Mouse (Mus musculus) CH12.LX (cell line): Measurements from ENCODE around the gene Pqlc2. TPM values are rescaled to one million over a fixed set of nuclear protein-coding genes. Genes with fewer than 3 reads are reported as not detected.

ENCODE experiments used
- DNase-seq: peaks from one replicate; pipeline ENCODE4 v3.0.0-alpha.2; 2013; ENCODE audit errors: extremely low read depth
- H3K27ac ChIP-seq: 2 replicates; pipeline ENCODE4 v1.5.1; 2012; ENCODE audit warnings: low read depth, mild to moderate bottlenecking, control low read depth, moderate library complexity; ENCODE audit not compliant: insufficient read depth
- H3K27me3 ChIP-seq: replicated peaks from 2 replicates; pipeline ENCODE3; 2012; ENCODE audit warnings: inconsistent platforms
- H3K36me3 ChIP-seq, 2 experiments: replicated peaks in 1 of 2; 2 replicates each; pipeline versions ENCODE3 to v1.6.1; 2012; ENCODE audit warnings: inconsistent platforms in 1 of 2, low read length in 1 of 2, mild to moderate bottlenecking in 1 of 2, mixed read lengths in 1 of 2, moderate library complexity in 1 of 2; ENCODE audit not compliant: control insufficient read depth in 1 of 2, insufficient read depth in 1 of 2
- H3K4me1 ChIP-seq, 2 experiments: 2 replicates each; pipeline ENCODE4 v1.6.1; 2012; ENCODE audit warnings: inconsistent platforms in 1 of 2, moderate library complexity in 1 of 2; ENCODE audit not compliant: insufficient read depth in 2 of 2, control insufficient read depth in 1 of 2
- H3K4me2 ChIP-seq: 2 replicates; pipeline ENCODE4 v1.6.1; 2012; ENCODE audit warnings: low read depth, mild to moderate bottlenecking, control low read depth; ENCODE audit not compliant: poor library complexity, insufficient read depth, severe bottlenecking
- H3K4me3 ChIP-seq, 3 experiments: fragments of 150-350 bp in 1 of 3; sonication (generic) in 1 of 3; replicated peaks in 1 of 3; 2 replicates each; pipeline versions ENCODE3 to v1.5.1; 2011 to 2012; ENCODE audit warnings: low read depth in 2 of 3, low read length in 2 of 3, mild to moderate bottlenecking in 2 of 3, moderate library complexity in 2 of 3, control low read depth in 1 of 3, improper control_type of control experiment in 1 of 3, inconsistent platforms in 1 of 3, mixed read lengths in 1 of 3; ENCODE audit not compliant: poor library complexity in 1 of 3
- H3K79me2 ChIP-seq: replicated peaks from 2 replicates; pipeline ENCODE4 v1.6.1; 2012; ENCODE audit warnings: mild to moderate bottlenecking, moderate library complexity; ENCODE audit not compliant: control insufficient read depth, poor library complexity, insufficient read depth, severe bottlenecking; ENCODE audit errors: extremely low read depth
- H3K9ac ChIP-seq: 2 replicates; pipeline ENCODE4 v1.6.1; 2012; ENCODE audit warnings: low read depth, mild to moderate bottlenecking, control low read depth, moderate library complexity; ENCODE audit not compliant: insufficient read depth
- H3K9me3 ChIP-seq: replicated peaks from 2 replicates; pipeline ENCODE3; 2012; ENCODE audit warnings: low read length, inconsistent platforms, mixed read lengths
- CHD1 ChIP-seq: IDR thresholded peaks from 2 replicates; pipeline ENCODE4 v1.6.1; 2012; ENCODE audit warnings: low read depth, low read length, improper control_type of control experiment, inconsistent platforms
- CHD2 ChIP-seq: IDR thresholded peaks from 2 replicates; pipeline ENCODE4 v1.6.1; 2011; ENCODE audit warnings: low read length, improper control_type of control experiment
- CTCF ChIP-seq, 2 experiments: IDR thresholded peaks in 1 of 2; conservative IDR thresholded peaks in 1 of 2; 2 replicates each; pipeline ENCODE4 v1.5.1; 2011 to 2012; ENCODE audit warnings: low read depth in 2 of 2, low read length in 2 of 2, improper control_type of control experiment in 1 of 2, inconsistent platforms in 1 of 2, mild to moderate bottlenecking in 1 of 2, moderate library complexity in 1 of 2
- ELF1 ChIP-seq: IDR thresholded peaks from 2 replicates; pipeline ENCODE4 v1.6.1; 2014; ENCODE audit warnings: low read depth, mild to moderate bottlenecking, inconsistent platforms, low read length, improper control_type of control experiment
- EP300 ChIP-seq: IDR thresholded peaks from 2 replicates; pipeline ENCODE4 v1.6.1; 2011; ENCODE audit warnings: low read length, improper control_type of control experiment
- ETS1 ChIP-seq: conservative IDR thresholded peaks from 2 replicates; pipeline ENCODE4 v1.6.1; 2012; ENCODE audit warnings: low read depth, mild to moderate bottlenecking, inconsistent platforms, low read length, improper control_type of control experiment, moderate library complexity
- HCFC1 ChIP-seq: IDR thresholded peaks from 2 replicates; pipeline ENCODE4 v1.6.1; 2012; ENCODE audit warnings: low read depth, mild to moderate bottlenecking, inconsistent platforms, low read length, improper control_type of control experiment
- JUN ChIP-seq: IDR thresholded peaks from 2 replicates; pipeline ENCODE4 v1.6.1; 2011; ENCODE audit warnings: low read depth, mild to moderate bottlenecking, low read length, improper control_type of control experiment, moderate library complexity; ENCODE audit not compliant: insufficient read depth
- KAT2A ChIP-seq: IDR thresholded peaks from 2 replicates; pipeline ENCODE4 v1.6.1; 2012; ENCODE audit warnings: low read length, improper control_type of control experiment, inconsistent platforms; ENCODE audit not compliant: insufficient replicate concordance
- MAX ChIP-seq: IDR thresholded peaks from 2 replicates; pipeline ENCODE4 v1.6.1; 2011; ENCODE audit warnings: low read length, improper control_type of control experiment
- MAZ ChIP-seq: IDR thresholded peaks from 2 replicates; pipeline ENCODE4 v1.6.1; 2012; ENCODE audit warnings: low read depth, mild to moderate bottlenecking, inconsistent platforms, low read length, improper control_type of control experiment, moderate library complexity
- MXI1 ChIP-seq: IDR thresholded peaks from 2 replicates; pipeline ENCODE4 v1.6.1; 2011; ENCODE audit warnings: mild to moderate bottlenecking, low read depth, low read length, improper control_type of control experiment
- MYC ChIP-seq: IDR thresholded peaks from 2 replicates; pipeline ENCODE4 v1.6.1; 2011; ENCODE audit warnings: low read depth, mild to moderate bottlenecking, improper control_type of control experiment, low read length
- NELFE ChIP-seq: IDR thresholded peaks from 2 replicates; pipeline ENCODE4 v1.6.1; 2011; ENCODE audit warnings: low read depth, low read length, improper control_type of control experiment
- NRF1 ChIP-seq: IDR thresholded peaks from 2 replicates; pipeline ENCODE4 v1.6.1; 2014; ENCODE audit warnings: low read depth, mild to moderate bottlenecking, inconsistent platforms, low read length, improper control_type of control experiment, moderate library complexity
- PAX5 ChIP-seq: IDR thresholded peaks from 2 replicates; pipeline ENCODE4 v1.6.1; 2012; ENCODE audit warnings: low read length, inconsistent platforms, mixed read lengths
- POLR2A ChIP-seq: IDR thresholded peaks from 2 replicates; pipeline ENCODE4 v1.6.1; 2011; ENCODE audit warnings: low read depth, mild to moderate bottlenecking, improper control_type of control experiment, low read length
- POLR2AphosphoS2 ChIP-seq: IDR thresholded peaks from 2 replicates; pipeline ENCODE4 v1.6.1; 2011; ENCODE audit warnings: low read depth, low read length, improper control_type of control experiment
- RAD21 ChIP-seq: IDR thresholded peaks from 2 replicates; pipeline ENCODE4 v1.6.1; 2011; ENCODE audit warnings: low read depth, mild to moderate bottlenecking, low read length, improper control_type of control experiment, moderate library complexity
- SIN3A ChIP-seq: IDR thresholded peaks from 2 replicates; pipeline ENCODE4 v1.6.1; 2012; ENCODE audit warnings: low read length, improper control_type of control experiment, inconsistent platforms
- SMC3 ChIP-seq: IDR thresholded peaks from 2 replicates; pipeline ENCODE4 v1.6.1; 2011; ENCODE audit warnings: low read depth, low read length, improper control_type of control experiment
- TBP ChIP-seq: conservative IDR thresholded peaks from 2 replicates; pipeline ENCODE4 v1.6.1; 2011; ENCODE audit warnings: low read depth, low read length, improper control_type of control experiment
- TCF12 ChIP-seq: IDR thresholded peaks from 2 replicates; pipeline ENCODE4 v1.6.1; 2014; ENCODE audit warnings: low read depth, mild to moderate bottlenecking, inconsistent platforms, low read length, improper control_type of control experiment
- USF1 ChIP-seq: IDR thresholded peaks from 2 replicates; pipeline ENCODE4 v1.6.1; 2014; ENCODE audit warnings: low read depth, mild to moderate bottlenecking, inconsistent platforms, low read length, improper control_type of control experiment
- USF2 ChIP-seq: conservative IDR thresholded peaks from 2 replicates; pipeline ENCODE4 v1.6.1; 2011; ENCODE audit warnings: low read depth, low read length, improper control_type of control experiment
- ZMIZ1 ChIP-seq: IDR thresholded peaks from 2 replicates; pipeline ENCODE4 v1.6.1; 2012; ENCODE audit warnings: low read depth, mild to moderate bottlenecking, inconsistent platforms, low read length, improper control_type of control experiment
- ZNF384 ChIP-seq: IDR thresholded peaks from 2 replicates; pipeline ENCODE4 v1.6.1; 2012; ENCODE audit warnings: low read depth, low read length, improper control_type of control experiment, inconsistent platforms
- dilution Hi-C: fragments of 300-500 bp; cut with MboI; formaldehyde crosslinking; loops from 2 replicates; pipeline ENCODE4 v1.14.3; 2020; ENCODE audit warnings: low sequenced_read_pairs; ENCODE audit not compliant: extremely low pct_unique_long_range_greater_than_20kb, extremely low pct_ligation_motif_present
- in situ Hi-C: fragments of 300-500 bp; cut with MboI; formaldehyde crosslinking; loops from 3 replicates; pipeline ENCODE4 v1.14.3; 2019; ENCODE audit warnings: low sequenced_read_pairs, low pct_ligation_motif_present, low pct_unique_long_range_greater_than_20kb, mixed read lengths
- polyA plus RNA-seq: library from polyadenylated mRNA; unstranded; fragments of >175 nt; gene quantifications from 2 replicates; pipeline ENCODE4 v1.2.1, GENCODE M21; 2012; ENCODE audit warnings: low read depth; ENCODE audit not compliant: insufficient read length
- total RNA-seq, 2 experiments: library from RNA; depleted of rRNA; stranded (reverse); fragments of 300-350 nt in 1 of 2; fragments of >200 nt in 1 of 2; gene quantifications; 2 replicates each; pipeline ENCODE4 v1.2.3; 2012 to 2014

The Pqlc2 gene
- total and polyA plus RNA-seq, 3 experiments = 6.2 to 8.1 (median 6.8) TPM

- Histone ChIP-seq H3K9me3 (no peaks in the 10 kb centered on the region), H3K4me2 (no peak overlapping the region), H3K79me2 (peaks cover 5% of the 10 kb centered on the region; the same call in 1 of the 2 replicates), H3K27me3 (no peaks in the 10 kb centered on the region), H3K27ac (no peak overlapping the region), H3K36me3 (peaks cover 28 to 97% of the 10 kb centered on the region in 2 experiments), H3K4me1 (peaks cover 5 to 8% of the 10 kb centered on the region in 2 experiments), H3K9ac (no peak overlapping the region), H3K4me3 (no peak overlapping the region)
- no peak for DNase-seq
- TF ChIP-seq PAX5 (no peak), POLR2AphosphoS2 (no peak), CHD1 (no peak), MXI1 (no peak), ETS1 (no peak), POLR2A (no peak), CTCF (conservative IDR thresholded peaks at IDR 0.05 in 1 of 2, IDR thresholded peaks at IDR 0.05 in 1 of 2; ENCODE audit: low read depth in 2 of 2, low read length in 2 of 2) (no peak), USF1 (no peak), MAX (no peak), JUN (no peak), ZNF384 (no peak), HCFC1 (no peak), CHD2 (no peak), NRF1 (no peak), EP300 (no peak)
- dilution Hi-C loops (no loop called here), in situ Hi-C loops (loop anchor here (10.0 kb wide), 1 partner anchor 165 kb away; no protein-coding TSS in a partner anchor)
Measured at GRCm38 (mm10) chr4:139250043-139250442, 60.5 kb downstream of the Pqlc2 start.

- H3K79me2 ChIP-seq = peaks cover 5% of the 10 kb centered on the region; the same call in 1 of the 2 replicates
- H3K4me2 ChIP-seq = no peak overlapping the region
- no peak overlapping the region for H3K9ac ChIP-seq
- dilution Hi-C loops = no loop called here
- peaks cover 5 to 8% of the 10 kb centered on the region in 2 experiments for H3K4me1 ChIP-seq
- H3K27ac ChIP-seq = no peak overlapping the region
- H3K27me3 ChIP-seq = no peaks in the 10 kb centered on the region
- no peak for TF ChIP-seq MYC
- no peak for TF ChIP-seq HCFC1
- TF ChIP-seq ZNF384 = no peak
- TF ChIP-seq ZMIZ1 = no peak
- TF ChIP-seq CHD2 = no peak
- TF ChIP-seq USF1 = no peak
- TF ChIP-seq TCF12 = no peak
- no peak for TF ChIP-seq USF2
- no peak for TF ChIP-seq SIN3A
- no peak for TF ChIP-seq MAZ
- TF ChIP-seq NELFE = no peak
- no peak for TF ChIP-seq KAT2A
- no peak for TF ChIP-seq POLR2A
- TF ChIP-seq TBP = no peak
- no peak for TF ChIP-seq JUN
- TF ChIP-seq RAD21 = no peak
- TF ChIP-seq ELF1 = no peak
- no peak for TF ChIP-seq CHD1
- no peak for TF ChIP-seq SMC3
- no peak overlapping the region for H3K4me3 ChIP-seq
- no peaks in the 10 kb centered on the region for H3K9me3 ChIP-seq
- no peak for DNase-seq
- H3K36me3 ChIP-seq = peaks cover 27 to 97% of the 10 kb centered on the region in 2 experiments
- in situ Hi-C loops = no loop called here
Measured at GRCm38 (mm10) chr4:139248736-139249135, 61.8 kb downstream of the Pqlc2 start.
